Mouse (Mus musculus): ENCODE results near the gene Gm20388. TPM values are rescaled to one million over a fixed set of nuclear protein-coding genes. Genes with fewer than 3 reads are reported as not detected.

Gm20388 gene
- polyA plus RNA-seq, 1 experiment from 2014 or later = 4.4 TPM

- H3K9ac ChIP-seq (replicated peaks) = no peak overlapping the region
- H3K4me3 ChIP-seq (replicated peaks) = no peak overlapping the region
- peaks cover 55% of the 10 kb centered on the region for H3K4me1 ChIP-seq (replicated peaks)
- ATAC-seq = peak; percentile 49
- H3K9me3 ChIP-seq = no peaks in the 10 kb centered on the region
- under 1% methylated on average over 6 of the region's 6 CpGs for WGBS
- H3K4me2 ChIP-seq (replicated peaks) = 0 out of 2 replicates have a peak overlapping the region, but pooled peaks have one; percentile 22
- peak overlapping the region; percentile 68 for H3K27ac ChIP-seq
- no peaks in the 10 kb centered on the region for H3K36me3 ChIP-seq
- H3K27me3 ChIP-seq = no peaks in the 10 kb centered on the region; the same call in 1 of the 2 replicates
Observed at GRCm38 (mm10) chr8:120618110-120618509, 707.5 kb downstream of the Gm20388 start.

- H3K9ac ChIP-seq (replicated peaks) = no peak overlapping the region
- H3K9me3 ChIP-seq = no peaks in the 10 kb centered on the region
- no peaks in the 10 kb centered on the region for H3K36me3 ChIP-seq
- H3K27ac ChIP-seq = 0 out of 2 replicates have a peak overlapping the region, but pooled peaks have one; percentile 14
- H3K27me3 ChIP-seq = no peaks in the 10 kb centered on the region
- ATAC-seq = no peak
- H3K4me1 ChIP-seq (replicated peaks) = peaks cover 63% of the 10 kb centered on the region
- no peak overlapping the region for H3K4me2 ChIP-seq (replicated peaks)
- 75% methylated on average over 11 of the region's 11 CpGs for WGBS
- H3K4me3 ChIP-seq (replicated peaks) = no peak overlapping the region
Observed at GRCm38 (mm10) chr8:120619235-120620180, 708.9 kb downstream of the Gm20388 start.

GRCm38 (mm10) chr8:120620441-120620840, 709.8 kb downstream of the Gm20388 start:
- 48% methylated on average over 7 of the region's 7 CpGs for WGBS
- Histone ChIP-seq H3K9ac (replicated peaks) (no peak overlapping the region), H3K9me3 (no peaks in the 10 kb centered on the region), H3K4me3 (replicated peaks) (no peak overlapping the region), H3K4me1 (replicated peaks) (peaks cover 62% of the 10 kb centered on the region), H3K36me3 (no peaks in the 10 kb centered on the region), H3K27me3 (no peaks in the 10 kb centered on the region), H3K4me2 (replicated peaks) (no peak overlapping the region), H3K27ac (0 out of 2 replicates have a peak overlapping the region, but pooled peaks have one; percentile 14)
- ATAC-seq = no peak

- Histone ChIP-seq H3K27me3 (no peaks in the 10 kb centered on the region), H3K9ac (replicated peaks) (no peak overlapping the region), H3K27ac (no peak overlapping the region), H3K9me3 (no peaks in the 10 kb centered on the region), H3K36me3 (no peaks in the 10 kb centered on the region), H3K4me3 (replicated peaks) (no peak overlapping the region), H3K4me2 (replicated peaks) (no peak overlapping the region), H3K4me1 (replicated peaks) (peaks cover 45% of the 10 kb centered on the region)
- ATAC-seq = no peak
- WGBS = 53% methylated on average over 14 of the region's 14 CpGs
Observed at GRCm38 (mm10) chr8:120622161-120622560, 711.5 kb downstream of the Gm20388 start.

- H3K9ac ChIP-seq (replicated peaks) = no peak overlapping the region
- 13% methylated on average over 2 of the region's 2 CpGs for WGBS
- ATAC-seq = no peak
- H3K4me3 ChIP-seq (replicated peaks) = no peak overlapping the region
- H3K27me3 ChIP-seq = no peaks in the 10 kb centered on the region
- H3K9me3 ChIP-seq = no peaks in the 10 kb centered on the region
- peaks cover 32% of the 10 kb centered on the region for H3K4me1 ChIP-seq (replicated peaks)
- H3K4me2 ChIP-seq (replicated peaks) = no peak overlapping the region
- H3K27ac ChIP-seq = no peak overlapping the region
- no peaks in the 10 kb centered on the region for H3K36me3 ChIP-seq
Observed at GRCm38 (mm10) chr8:120623608-120624007, 713.0 kb downstream of the Gm20388 start.

- H3K9me3 ChIP-seq = no peaks in the 10 kb centered on the region
- no peak for ATAC-seq
- no peak overlapping the region for H3K9ac ChIP-seq (replicated peaks)
- H3K27me3 ChIP-seq = peaks cover 4% of the 10 kb centered on the region; the same call in 1 of the 2 replicates
- H3K4me3 ChIP-seq (replicated peaks) = no peak overlapping the region
- peaks cover 16% of the 10 kb centered on the region for H3K4me1 ChIP-seq (replicated peaks)
- H3K36me3 ChIP-seq = no peaks in the 10 kb centered on the region
- H3K27ac ChIP-seq = no peak overlapping the region
- 70% methylated on average over 11 of the region's 11 CpGs for WGBS
- H3K4me2 ChIP-seq (replicated peaks) = no peak overlapping the region
Observed at GRCm38 (mm10) chr8:120626461-120626860, 715.8 kb downstream of the Gm20388 start.

GRCm38 (mm10) chr8:120627298-120627697, 716.7 kb downstream of the Gm20388 start:
- Histone ChIP-seq H3K4me1 (replicated peaks) (peaks cover 8% of the 10 kb centered on the region; the same call in 1 of the 2 replicates), H3K27me3 (peaks cover 4% of the 10 kb centered on the region), H3K4me3 (replicated peaks) (no peak overlapping the region), H3K36me3 (no peaks in the 10 kb centered on the region), H3K27ac (no peak overlapping the region), H3K9me3 (no peaks in the 10 kb centered on the region), H3K4me2 (replicated peaks) (no peak overlapping the region), H3K9ac (replicated peaks) (no peak overlapping the region)
- ATAC-seq = no peak
- 88% methylated on average over 5 of the region's 5 CpGs for WGBS

- H3K27me3 ChIP-seq = peaks cover 26% of the 10 kb centered on the region
- no peak for ATAC-seq
- no peak overlapping the region for H3K4me3 ChIP-seq (replicated peaks)
- no peak overlapping the region for H3K4me2 ChIP-seq (replicated peaks)
- peaks cover 18% of the 10 kb centered on the region for H3K4me1 ChIP-seq (replicated peaks)
- H3K27ac ChIP-seq = no peak overlapping the region
- H3K36me3 ChIP-seq = no peaks in the 10 kb centered on the region
- H3K9me3 ChIP-seq = no peaks in the 10 kb centered on the region
- no peak overlapping the region for H3K9ac ChIP-seq (replicated peaks)
- 52% methylated on average over 5 of the region's 5 CpGs for WGBS
Observed at GRCm38 (mm10) chr8:120630031-120630430, 719.4 kb downstream of the Gm20388 start.

- Histone ChIP-seq H3K27ac (no peak overlapping the region), H3K4me3 (replicated peaks) (no peak overlapping the region), H3K27me3 (peaks cover 33% of the 10 kb centered on the region), H3K9me3 (no peaks in the 10 kb centered on the region), H3K36me3 (no peaks in the 10 kb centered on the region), H3K9ac (replicated peaks) (no peak overlapping the region), H3K4me2 (replicated peaks) (no peak overlapping the region), H3K4me1 (replicated peaks) (peaks cover 18% of the 10 kb centered on the region)
- 52% methylated on average over 6 of the region's 6 CpGs for WGBS
- no peak for ATAC-seq
Observed at GRCm38 (mm10) chr8:120630848-120631247, 720.2 kb downstream of the Gm20388 start.

- no peak for ATAC-seq
- Histone ChIP-seq H3K4me2 (replicated peaks) (no peak overlapping the region), H3K27me3 (peaks cover 39% of the 10 kb centered on the region), H3K4me1 (replicated peaks) (peaks cover 18% of the 10 kb centered on the region), H3K36me3 (no peaks in the 10 kb centered on the region), H3K27ac (no peak overlapping the region), H3K9me3 (no peaks in the 10 kb centered on the region), H3K9ac (replicated peaks) (no peak overlapping the region), H3K4me3 (replicated peaks) (no peak overlapping the region)
- WGBS = 74% methylated on average over 21 of the region's 21 CpGs
Observed at GRCm38 (mm10) chr8:120631441-120632375, 721.1 kb downstream of the Gm20388 start.

GRCm38 (mm10) chr8:120632969-120633664, 722.5 kb downstream of the Gm20388 start:
- H3K27ac ChIP-seq = no peak overlapping the region
- peak overlapping the region; percentile 97 for H3K4me2 ChIP-seq (replicated peaks)
- peak overlapping the region; percentile 76; the same call in 1 of the 2 replicates for H3K9ac ChIP-seq (replicated peaks)
- H3K36me3 ChIP-seq = no peaks in the 10 kb centered on the region
- ATAC-seq = 0 out of 2 replicates have a peak, but pooled peaks have one; percentile 35
- H3K27me3 ChIP-seq = peaks cover 39% of the 10 kb centered on the region
- 23% methylated on average over 17 of the region's 17 CpGs for WGBS
- H3K9me3 ChIP-seq = no peaks in the 10 kb centered on the region
- H3K4me1 ChIP-seq (replicated peaks) = peaks cover 18% of the 10 kb centered on the region
- H3K4me3 ChIP-seq (replicated peaks) = peak overlapping the region; percentile 60

Data from midbrain, embryonic 13.5 days (tissue).